Mouse (Mus musculus) c-Kit-positive CD71-positive TER-119-positive erythroid progenitor cells, embryonic 14.5 days (primary cell): ENCODE results near the gene Dyrk3.

Experiments used
- DNase-seq: peaks from one replicate; pipeline ENCODE4 v3.0.0-alpha.2; 2013; ENCODE audit warnings: low spot score

The Dyrk3 gene

GRCm38 (mm10) chr1:131110525-131111106 lies 27.5 kb downstream of the Dyrk3 start:
- no peak for DNase-seq

- DNase-seq, result no peak
Observed at GRCm38 (mm10) chr1:131107575-131108308, 30.4 kb downstream of the Dyrk3 start.

GRCm38 (mm10) chr1:131103776-131104424 lies 34.2 kb downstream of the Dyrk3 start:
- no peak for DNase-seq

- no peak for DNase-seq
Observed at GRCm38 (mm10) chr1:131100808-131101207, 37.3 kb downstream of the Dyrk3 start.

- peak; percentile 87 for DNase-seq
Observed at GRCm38 (mm10) chr1:131097700-131098094, 40.4 kb downstream of the Dyrk3 start, which contains the start of gene Mapkapk2. Gene Mapkapk2, minus strand, starts transcription at chr1:131097826.

- DNase-seq, result no peak
Observed at GRCm38 (mm10) chr1:131096803-131097699, 41.1 kb downstream of the Dyrk3 start.

- no peak for DNase-seq
Observed at GRCm38 (mm10) chr1:131096132-131096695, 41.9 kb downstream of the Dyrk3 start.

GRCm38 (mm10) chr1:131095574-131095973 lies 42.6 kb downstream of the Dyrk3 start:
- no peak for DNase-seq

- no peak for DNase-seq
Observed at GRCm38 (mm10) chr1:131093889-131094288, 44.3 kb downstream of the Dyrk3 start.

GRCm38 (mm10) chr1:131092846-131093245 lies 45.3 kb downstream of the Dyrk3 start:
- no peak for DNase-seq

- no peak for DNase-seq
Observed at GRCm38 (mm10) chr1:131092173-131092572, 46.0 kb downstream of the Dyrk3 start.

GRCm38 (mm10) chr1:131091481-131091880 lies 46.7 kb downstream of the Dyrk3 start:
- no peak for DNase-seq

- no peak for DNase-seq
Observed at GRCm38 (mm10) chr1:131090877-131091276, 47.3 kb downstream of the Dyrk3 start.

- DNase-seq, result no peak
Observed at GRCm38 (mm10) chr1:131090261-131090660, 47.9 kb downstream of the Dyrk3 start.

GRCm38 (mm10) chr1:131089525-131090127 lies 48.5 kb downstream of the Dyrk3 start:
- DNase-seq, result no peak

GRCm38 (mm10) chr1:131088547-131088946 lies 49.6 kb downstream of the Dyrk3 start:
- no peak for DNase-seq

- no peak for DNase-seq
Observed at GRCm38 (mm10) chr1:131086907-131087306, 51.2 kb downstream of the Dyrk3 start.

- no peak for DNase-seq
Observed at GRCm38 (mm10) chr1:131085957-131086739, 52.0 kb downstream of the Dyrk3 start.

- DNase-seq, result no peak
Observed at GRCm38 (mm10) chr1:131085272-131085671, 52.9 kb downstream of the Dyrk3 start.

- DNase-seq, result no peak
Observed at GRCm38 (mm10) chr1:131084289-131084688, 53.9 kb downstream of the Dyrk3 start.

GRCm38 (mm10) chr1:131083609-131084008 lies 54.5 kb downstream of the Dyrk3 start:
- DNase-seq, result no peak
